In genomic region chr11:87883493-87883892, GRCm38 (mm10) we compare ENCODE assay signal across 10 mouse cellular contexts. TPM values are rescaled to one million over a fixed set of nuclear protein-coding genes. Genes with fewer than 3 reads are reported as not detected.
A peak's percentile ranks its signal among the peaks of the same experiment; 100 is the strongest.
DNase-seq lines count a peak whose midpoint lies in the region; TF ChIP-seq lines count a peak whose summit lies in the region.
"Had no signal": no experiment of that assay in that cellular context is flagged by ENCODE, and none has a peak within 500 bp of the region (broad histone marks: within the 10 kb centered on the region; RNA-seq: fewer than 3 reads in every experiment).

No protein-coding gene starts in this region.

- TF ChIP-seq CTCF in kidney, adult 2 months (conservative IDR thresholded peaks at IDR 0.05; ENCODE audit: insufficient read depth, insufficient read length, low read depth, low read length), result peak; percentile 37; the same call in 1 of the 2 replicates
- TF ChIP-seq CTCF in MEL (IDR thresholded peaks at IDR 0.05 in 2 of 3, conservative IDR thresholded peaks at IDR 0.05 in 1 of 3; ENCODE audit: control insufficient read depth in 1 of 3, insufficient read depth in 1 of 3, low read depth in 2 of 3, low read length in 3 of 3, poor library complexity in 1 of 3, severe bottlenecking in 1 of 3), result peak; percentile 71 to 79 (median 76)

- no peak overlapping the region for H3K4me3 ChIP-seq in kidney, adult 2 months (ENCODE audit: insufficient read depth, low read depth, low read length)
- H3K4me3 ChIP-seq in MEL (ENCODE audit: control insufficient read depth in 1 of 2, insufficient read depth in 1 of 2, low read depth in 2 of 2, low read length in 2 of 2), result no peak overlapping the region
- H3K4me3 ChIP-seq: hindbrain, embryonic 15.5 days; liver, embryonic 13.5 days had no signal

- no peaks in the 10 kb centered on the region for H3K27me3 ChIP-seq in kidney, adult 2 months (replicated peaks; ENCODE audit: control insufficient read depth, insufficient read depth, low read length)
- peaks cover 10 to 15% of the 10 kb centered on the region in 2 experiments for H3K27me3 ChIP-seq in MEL (ENCODE audit: control insufficient read depth in 1 of 2, insufficient read depth in 2 of 2, low read length in 2 of 2)
- H3K27me3 ChIP-seq: hindbrain, embryonic 15.5 days had no signal

- no peaks in the 10 kb centered on the region for H3K4me1 ChIP-seq in kidney, adult 2 months (ENCODE audit: control insufficient read depth, insufficient read depth, low read length)
- H3K4me1 ChIP-seq in MEL (ENCODE audit: control insufficient read depth in 1 of 2, insufficient read depth in 2 of 2, low read length in 2 of 2), result peaks cover 0 to 5% of the 10 kb centered on the region in 2 experiments; a peak in 2 of 4 replicates
- H3K4me1 ChIP-seq: hindbrain, embryonic 15.5 days; liver, embryonic 13.5 days had no signal

- H3K36me3 ChIP-seq in kidney, adult 2 months (ENCODE audit: control insufficient read depth, insufficient read depth, low read length), result no peaks in the 10 kb centered on the region
- no peaks in the 10 kb centered on the region; a peak in 1 of 4 replicates for H3K36me3 ChIP-seq in MEL (ENCODE audit: control insufficient read depth in 1 of 2, insufficient read depth in 2 of 2, low read length in 2 of 2)
- H3K36me3 ChIP-seq: hindbrain, embryonic 15.5 days; liver, embryonic 13.5 days had no signal

- H3K9ac ChIP-seq in MEL (ENCODE audit: control insufficient read depth, low read depth, low read length, poor library complexity, severe bottlenecking), result no peak overlapping the region
- H3K9ac ChIP-seq: hindbrain, embryonic 15.5 days; liver, embryonic 13.5 days had no signal

- no peaks in the 10 kb centered on the region for H3K9me3 ChIP-seq in MEL (replicated peaks; ENCODE audit: insufficient read depth, low read length)
- H3K9me3 ChIP-seq: hindbrain, embryonic 15.5 days; liver, embryonic 13.5 days had no signal

- DNase-seq in kidney, adult 2 months, result peak; percentile 3
- no peak for DNase-seq in kidney, postnatal 10 days
- DNase-seq in A20 (ENCODE audit: low read depth, low spot score) (peak; percentile 61), MEL (ENCODE audit: low read depth, low spot score) (peak; percentile 77)
- DNase-seq in fibroblast of lung, adult 2 months (ENCODE audit: low read depth), result peak; percentile 4
- no peak for DNase-seq in left cerebral cortex, adult 8-10 months (ENCODE audit: low spot score in 2 of 2)
- DNase-seq in left cerebral cortex, postnatal 4 days, result no peak
- DNase-seq: adrenal gland, adult 8-10 months; liver, embryonic 13.5 days had no signal

- intact Hi-C loops in left cerebral cortex, postnatal 4 days (cut with DNase I), result no loop called here

- 40% methylated on average over 5 of the region's 5 CpGs for WGBS in kidney, adult 2 months

- no peak for TF ChIP-seq POLR2A in kidney, adult 2 months (IDR thresholded peaks at IDR 0.05; ENCODE audit: low read depth, low read length)
- TF ChIP-seq POLR2A in MEL (IDR thresholded peaks at IDR 0.05; ENCODE audit: control insufficient read depth in 1 of 2, insufficient read depth in 1 of 2, low read depth in 1 of 2, low read length in 2 of 2, poor library complexity in 1 of 2), result no peak

- TF ChIP-seq EP300 in MEL (IDR thresholded peaks at IDR 0.05; ENCODE audit: low read depth in 1 of 2, low read length in 2 of 2), result no peak

- TF ChIP-seq RAD21 in MEL (IDR thresholded peaks at IDR 0.05; ENCODE audit: low read depth, low read length), result peak; percentile 74

- no peaks in the 10 kb centered on the region for H3K79me2 ChIP-seq in MEL (ENCODE audit: control insufficient read depth, insufficient read depth, low read length, poor library complexity)

- no peak overlapping the region for H3K27ac ChIP-seq in kidney, adult 2 months (ENCODE audit: insufficient read depth, low read depth, low read length)
- H3K27ac ChIP-seq in MEL (ENCODE audit: control insufficient read depth, low read depth, low read length), result no peak overlapping the region
- H3K27ac ChIP-seq: hindbrain, embryonic 15.5 days; liver, embryonic 13.5 days had no signal

TF ChIP-seq in MEL, 35 proteins besides CTCF, POLR2A, EP300 and RAD21:
- TF ChIP-seq ZMIZ1 (IDR thresholded peaks at IDR 0.05; ENCODE audit: low read depth, low read length) (no peak), POLR2AphosphoS5 (IDR thresholded peaks at IDR 0.05; ENCODE audit: borderline replicate concordance, low read depth, low read length) (no peak), TCF12 (IDR thresholded peaks at IDR 0.05; ENCODE audit: low read depth, low read length) (no peak), USF2 (IDR thresholded peaks at IDR 0.05; ENCODE audit: borderline replicate concordance in 1 of 2, insufficient read depth in 1 of 2, low read depth in 1 of 2, low read length in 2 of 2) (no peak), ZNF384 (IDR thresholded peaks at IDR 0.05; ENCODE audit: low read depth, low read length) (peak; percentile 69), NELFE (IDR thresholded peaks at IDR 0.05; ENCODE audit: low read depth, low read length) (no peak), SMC3 (IDR thresholded peaks at IDR 0.05; ENCODE audit: low read depth, low read length) (peak; percentile 77), USF1 (IDR thresholded peaks at IDR 0.05; ENCODE audit: low read depth, low read length) (no peak), SIN3A (IDR thresholded peaks at IDR 0.05; ENCODE audit: low read length) (no peak), GABPA (IDR thresholded peaks at IDR 0.05; ENCODE audit: low read depth, low read length) (no peak), MYC (IDR thresholded peaks at IDR 0.05; ENCODE audit: low read depth, low read length) (no peak), GATA1 (IDR thresholded peaks at IDR 0.05; ENCODE audit: low read depth, low read length) (no peak), E2F4 (IDR thresholded peaks at IDR 0.05; ENCODE audit: borderline replicate concordance, low read depth, low read length) (no peak), CHD1 (IDR thresholded peaks at IDR 0.05; ENCODE audit: low read depth, low read length) (no peak), ZKSCAN1 (IDR thresholded peaks at IDR 0.05; ENCODE audit: low read depth, low read length) (no peak), MXI1 (IDR thresholded peaks at IDR 0.05; ENCODE audit: low read depth, low read length) (no peak), HCFC1 (IDR thresholded peaks at IDR 0.05; ENCODE audit: low read depth, low read length) (no peak), ZC3H11A (IDR thresholded peaks at IDR 0.05; ENCODE audit: low read depth, low read length) (peak; percentile 41; the same call in 1 of the 2 replicates)
TF ChIP-seq in MEL: peak in this region for 3.

RNA-seq across cellular contexts. Expression of gene Epx, which starts 8.2 kb away (rescaled TPM):
- polyA plus RNA-seq in kidney, adult 2 months (2012; rRNA removed), result not detected in 2 replicates
- not detected in 2 replicates for total RNA-seq in MEL (2012; rRNA removed)
- under 1 TPM in 1 of 2 experiments, not detected in 1; 0.03 TPM for polyA plus RNA-seq in MEL (2012; ENCODE audit: insufficient read depth in 1 of 2, insufficient read length in 2 of 2, low read depth in 1 of 2, low replicate concordance in 2 of 2, missing spikeins in 1 of 2)
- total RNA-seq in left cerebral cortex, adult 8-10 months (2022), result under 1 TPM in 2 of 4 experiments, not detected in 2; 0.19 to 0.23 TPM
- total RNA-seq in left cerebral cortex, postnatal 4 days (2021), result under 1 TPM; 0.22 to 0.40 TPM
- total RNA-seq: adrenal gland, adult 8-10 months had no signal

RNA-seq across cellular contexts. Expression of gene Olfr462, which starts 8.6 kb away (rescaled TPM):
- not detected in 2 replicates for polyA plus RNA-seq in kidney, adult 2 months (2012; rRNA removed)
- total RNA-seq in MEL (2012; rRNA removed), result not detected in 2 replicates
- not detected for polyA plus RNA-seq in MEL (2012; ENCODE audit: insufficient read depth in 1 of 2, insufficient read length in 2 of 2, low read depth in 1 of 2, low replicate concordance in 2 of 2, missing spikeins in 1 of 2)
- not detected for total RNA-seq in left cerebral cortex, adult 8-10 months (2022)
- not detected for total RNA-seq in left cerebral cortex, postnatal 4 days (2021)
- total RNA-seq: adrenal gland, adult 8-10 months had no signal
- polyA plus RNA-seq: hindbrain, embryonic 15.5 days; liver, embryonic 13.5 days had no signal

RNA-seq across cellular contexts. Expression of gene Olfr463, which starts 13.7 kb away (rescaled TPM):
- not detected in 2 replicates for polyA plus RNA-seq in kidney, adult 2 months (2012; rRNA removed)
- not detected in 2 replicates for total RNA-seq in MEL (2012; rRNA removed)
- not detected for polyA plus RNA-seq in MEL (2012; ENCODE audit: insufficient read depth in 1 of 2, insufficient read length in 2 of 2, low read depth in 1 of 2, low replicate concordance in 2 of 2, missing spikeins in 1 of 2)
- total RNA-seq in left cerebral cortex, adult 8-10 months (2022), result not detected
- total RNA-seq in left cerebral cortex, postnatal 4 days (2021), result not detected
- total RNA-seq: adrenal gland, adult 8-10 months had no signal
- polyA plus RNA-seq: hindbrain, embryonic 15.5 days; liver, embryonic 13.5 days had no signal

RNA-seq across cellular contexts. Expression of gene Mks1, which starts 30.5 kb away (rescaled TPM):
- polyA plus RNA-seq in kidney, adult 2 months (2012; rRNA removed), result 9.6 and 11.3 TPM in 2 replicates
- 3.3 and 3.7 TPM in 2 replicates for total RNA-seq in MEL (2012; rRNA removed)
- polyA plus RNA-seq in MEL (2012; ENCODE audit: insufficient read depth in 1 of 2, insufficient read length in 2 of 2, low read depth in 1 of 2, low replicate concordance in 2 of 2, missing spikeins in 1 of 2), result 1 to 10 TPM in 1 of 2 experiments, not detected in 1; 6.1 TPM
- total RNA-seq in left cerebral cortex, adult 8-10 months (2022), result 1 to 10 TPM; 6.8 to 8.4 (median 8.2) TPM
- 1 to 10 TPM; 7.4 to 7.6 TPM for total RNA-seq in left cerebral cortex, postnatal 4 days (2021)

RNA-seq across cellular contexts. Expression of gene Olfr464, which starts 37.3 kb away (rescaled TPM):
- polyA plus RNA-seq in kidney, adult 2 months (2012; rRNA removed), result not detected in 2 replicates
- not detected in 2 replicates for total RNA-seq in MEL (2012; rRNA removed)
- not detected for polyA plus RNA-seq in MEL (2012; ENCODE audit: insufficient read depth in 1 of 2, insufficient read length in 2 of 2, low read depth in 1 of 2, low replicate concordance in 2 of 2, missing spikeins in 1 of 2)
- 1 to 10 TPM in 3 of 4 experiments, under 1 TPM in 1; 0.94 to 2.2 (median 1.7) TPM for total RNA-seq in left cerebral cortex, adult 8-10 months (2022)
- not detected for total RNA-seq in left cerebral cortex, postnatal 4 days (2021)
- total RNA-seq: adrenal gland, adult 8-10 months had no signal
- polyA plus RNA-seq: liver, embryonic 13.5 days had no signal

Comparison
In these comparisons a context has a peak if more than half of its experiments do, and no peak if none do; other contexts are left out.
1. DNase-seq: peak in kidney, adult 2 months (single experiment), A20 (single experiment), MEL (single experiment) and fibroblast of lung, adult 2 months (single experiment); none in kidney, postnatal 10 days (single experiment), left cerebral cortex, adult 8-10 months (0 of 2) and left cerebral cortex, postnatal 4 days (single experiment).